Mouse (Mus musculus): ENCODE measurements at regions not wholly inside any gene's neighbourhood (a gene's known extent, or its start where the extent isn't known, plus 50 kb on each side); places are given as distances from the start of the nearest gene placed in this dataset.

GRCm38 (mm10) chr4:153784401-153784800 lies 172.6 kb upstream of the A430005L14Rik start:
- TF ChIP-seq CTCF (IDR thresholded peaks at IDR 0.05; ENCODE audit: low read depth, low read length) (no peak), POLR2A (IDR thresholded peaks at IDR 0.05; ENCODE audit: extremely low read depth, insufficient read depth, low read length) (no peak)

Measured in liver, adult 2 months (tissue).